Mouse (Mus musculus): ENCODE data around the gene Lxn. TPM values are rescaled to one million over a fixed set of nuclear protein-coding genes. Genes with fewer than 3 reads are reported as not detected.

Gene Lxn
- total RNA-seq (2014; fragmentation: Nextera tagmentation) (44.2 and 59.2 TPM in 2 replicates), total RNA-seq (2017) (84.6 and 92.3 TPM in 2 replicates), polyA plus RNA-seq (2012) (26.1 and 30.6 TPM in 2 replicates)

- ATAC-seq (ENCODE audit: extremely low read depth, insufficient number of reproducible peaks, low FRiP score, poor library complexity, severe bottlenecking) (peak; percentile 82), DNase-seq (ENCODE audit: low spot score) (peak; percentile 76)
- peaks cover 72% of the 10 kb centered on the region for H3K36me3 ChIP-seq (replicated peaks)
- peak within 1 kb of the TSS; percentile 78 for H3K4me3 ChIP-seq (ENCODE audit: low read depth, low read length)
- H3K4me1 ChIP-seq (ENCODE audit: insufficient read depth, low read depth, low read length) = peaks cover 17% of the 10 kb centered on the region
- TF ChIP-seq POLR2AphosphoS5 (IDR thresholded peaks at IDR 0.05; ENCODE audit: insufficient replicate concordance, low read depth, low read length) (no peak), GATA1 (IDR thresholded peaks at IDR 0.05; ENCODE audit: borderline replicate concordance, low read length) (no peak), GATA2 (IDR thresholded peaks at IDR 0.05; ENCODE audit: borderline replicate concordance, low read depth, low read length) (no peak)
- H3K27me3 ChIP-seq (ENCODE audit: insufficient read depth, low read length) = no peaks in the 10 kb centered on the region
- H3K9me3 ChIP-seq (replicated peaks) = no peaks in the 10 kb centered on the region
Observed at GRCm38 (mm10) chr3:67463450-67464372, at the start of gene Lxn. Gene Lxn, minus strand, starts transcription at chr3:67463926.

- no peak for TF ChIP-seq GATA1 (IDR thresholded peaks at IDR 0.05; ENCODE audit: borderline replicate concordance, low read length)
- peak; percentile 60 for TF ChIP-seq CTCF (IDR thresholded peaks at IDR 0.05; ENCODE audit: low read depth, low read length)
- TF ChIP-seq POLR2AphosphoS5 (IDR thresholded peaks at IDR 0.05; ENCODE audit: insufficient replicate concordance, low read depth, low read length) = no peak
- peak; percentile 59; the same call in 1 of the 2 replicates for ATAC-seq (ENCODE audit: extremely low read depth, insufficient number of reproducible peaks, low FRiP score, poor library complexity, severe bottlenecking)
- Histone ChIP-seq H3K9me3 (replicated peaks) (0 out of 2 replicates have a peak, but pooled peaks cover 7% of the 10 kb centered on the region), H3K36me3 (replicated peaks) (no peaks in the 10 kb centered on the region), H3K4me3 (ENCODE audit: low read depth, low read length) (no peak overlapping the region), H3K4me1 (ENCODE audit: insufficient read depth, low read depth, low read length) (no peaks in the 10 kb centered on the region), H3K27me3 (ENCODE audit: insufficient read depth, low read length) (peaks cover 6% of the 10 kb centered on the region)
- DNase-seq (ENCODE audit: low spot score) = peak; percentile 31
Observed at GRCm38 (mm10) chr3:67512807-67513206, 49.1 kb upstream of the Lxn start.

DNA sequence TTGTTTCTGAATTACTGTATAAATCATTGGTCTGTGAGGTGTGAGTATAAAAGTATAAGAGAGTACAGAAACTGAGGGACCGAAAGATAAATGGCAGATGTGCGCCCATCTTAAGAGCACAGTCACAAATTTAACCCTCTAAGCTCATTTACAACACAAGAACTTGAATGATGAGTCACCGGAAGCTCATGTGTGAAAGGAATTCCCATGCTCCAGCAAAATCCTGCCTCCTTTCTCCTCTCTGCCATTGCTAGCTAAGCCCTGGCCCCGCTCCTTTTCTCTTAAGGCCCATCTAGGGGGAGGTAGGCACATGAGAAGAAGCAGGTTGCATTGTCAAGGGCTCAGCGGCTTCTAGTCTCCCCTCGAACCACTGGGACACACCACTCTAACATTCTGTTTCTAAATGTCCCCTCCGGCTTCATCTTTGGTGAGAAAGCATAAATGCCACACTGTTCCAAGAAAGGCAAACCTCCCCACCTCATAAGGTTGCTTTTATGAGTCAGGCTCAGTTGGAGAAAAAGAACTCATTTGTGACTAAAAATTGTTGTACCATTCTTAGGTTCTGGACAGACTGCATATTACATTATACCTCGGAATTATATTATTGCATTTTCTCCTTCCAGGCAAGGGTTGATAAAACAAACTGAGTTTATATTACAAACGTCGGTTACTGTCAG, 44.6 kb upstream of the Lxn start:
- ATAC-seq (ENCODE audit: extremely low read depth, insufficient number of reproducible peaks, low FRiP score, poor library complexity, severe bottlenecking) (no peak), DNase-seq (ENCODE audit: low spot score) (no peak)
- Histone ChIP-seq H3K9me3 (replicated peaks) (no peaks in the 10 kb centered on the region), H3K27me3 (ENCODE audit: insufficient read depth, low read length) (peaks cover 6% of the 10 kb centered on the region), H3K4me1 (ENCODE audit: insufficient read depth, low read depth, low read length) (no peaks in the 10 kb centered on the region), H3K36me3 (replicated peaks) (no peaks in the 10 kb centered on the region), H3K4me3 (ENCODE audit: low read depth, low read length) (no peak overlapping the region)
- TF ChIP-seq POLR2AphosphoS5 (IDR thresholded peaks at IDR 0.05; ENCODE audit: insufficient replicate concordance, low read depth, low read length) (no peak), TAL1 (conservative IDR thresholded peaks at IDR 0.05; ENCODE audit: low read depth, low read length) (no peak)

DNA sequence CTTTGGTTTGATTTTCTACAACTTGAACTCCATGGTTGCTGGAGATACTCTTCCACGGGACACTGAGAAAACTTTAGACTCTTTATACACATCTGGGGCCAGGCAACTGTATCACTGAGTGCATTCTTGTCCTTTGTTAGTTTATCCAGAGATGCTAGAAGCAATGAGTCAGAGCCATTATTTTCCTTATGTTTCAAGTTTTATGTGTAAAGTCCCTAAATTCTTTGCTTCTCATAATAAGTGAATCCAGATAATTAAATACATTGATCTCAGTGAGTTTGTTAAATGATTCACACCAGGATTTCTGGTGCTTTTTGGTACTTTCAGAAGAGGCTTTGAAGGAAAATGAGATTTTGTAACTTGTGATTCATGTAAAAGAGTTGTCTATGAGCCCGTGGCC, 41.6 kb upstream of the Lxn start:
- TF ChIP-seq GATA1 (IDR thresholded peaks at IDR 0.05; ENCODE audit: borderline replicate concordance, low read length) (no peak), TAL1 (conservative IDR thresholded peaks at IDR 0.05; ENCODE audit: low read depth, low read length) (no peak), POLR2AphosphoS5 (IDR thresholded peaks at IDR 0.05; ENCODE audit: insufficient replicate concordance, low read depth, low read length) (no peak), GATA2 (IDR thresholded peaks at IDR 0.05; ENCODE audit: borderline replicate concordance, low read depth, low read length) (no peak), CTCF (IDR thresholded peaks at IDR 0.05; ENCODE audit: low read depth, low read length) (no peak)
- Histone ChIP-seq H3K9me3 (replicated peaks) (no peaks in the 10 kb centered on the region), H3K4me3 (ENCODE audit: low read depth, low read length) (no peak overlapping the region), H3K36me3 (replicated peaks) (no peaks in the 10 kb centered on the region), H3K4me1 (ENCODE audit: insufficient read depth, low read depth, low read length) (no peaks in the 10 kb centered on the region; the same call in 1 of the 2 replicates), H3K27me3 (ENCODE audit: insufficient read depth, low read length) (peaks cover 3% of the 10 kb centered on the region; the same call in 1 of the 2 replicates)
- DNase-seq (ENCODE audit: low spot score) = no peak
- no peak for ATAC-seq (ENCODE audit: extremely low read depth, insufficient number of reproducible peaks, low FRiP score, poor library complexity, severe bottlenecking)

GRCm38 (mm10) chr3:67503878-67504277, 40.2 kb upstream of the Lxn start:
- peaks cover 10% of the 10 kb centered on the region for H3K4me1 ChIP-seq (ENCODE audit: insufficient read depth, low read depth, low read length)
- DNase-seq (ENCODE audit: low spot score) (no peak), ATAC-seq (ENCODE audit: extremely low read depth, insufficient number of reproducible peaks, low FRiP score, poor library complexity, severe bottlenecking) (no peak)
- no peak overlapping the region for H3K4me3 ChIP-seq (ENCODE audit: low read depth, low read length)
- no peaks in the 10 kb centered on the region; the same call in 1 of the 2 replicates for H3K27me3 ChIP-seq (ENCODE audit: insufficient read depth, low read length)
- H3K36me3 ChIP-seq (replicated peaks) = no peaks in the 10 kb centered on the region
- TF ChIP-seq GATA1 (IDR thresholded peaks at IDR 0.05; ENCODE audit: borderline replicate concordance, low read length) = no peak
- TF ChIP-seq TAL1 (conservative IDR thresholded peaks at IDR 0.05; ENCODE audit: low read depth, low read length) = no peak
- TF ChIP-seq POLR2AphosphoS5 (IDR thresholded peaks at IDR 0.05; ENCODE audit: insufficient replicate concordance, low read depth, low read length) = no peak
- TF ChIP-seq GATA2 (IDR thresholded peaks at IDR 0.05; ENCODE audit: borderline replicate concordance, low read depth, low read length) = no peak
- no peak for TF ChIP-seq CTCF (IDR thresholded peaks at IDR 0.05; ENCODE audit: low read depth, low read length)
- no peaks in the 10 kb centered on the region for H3K9me3 ChIP-seq (replicated peaks)

DNA sequence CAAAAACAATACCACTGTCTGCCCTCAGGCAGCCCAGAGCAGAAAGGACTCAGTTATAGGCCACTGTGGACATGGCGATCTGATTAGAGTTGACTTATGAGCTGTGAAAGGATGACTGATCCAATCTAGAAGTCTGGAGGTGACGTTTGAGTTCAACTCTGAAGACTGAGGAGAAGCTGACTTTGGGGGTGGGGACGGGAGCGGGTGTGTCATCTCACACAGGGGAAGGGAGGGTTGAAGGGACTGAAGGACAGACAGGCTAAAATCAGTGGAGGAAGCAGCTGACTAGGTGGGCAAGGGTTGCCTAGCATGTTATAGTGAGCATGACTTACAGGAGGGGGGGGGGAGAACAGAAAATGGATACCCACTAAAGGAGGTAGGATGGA, 35.7 kb upstream of the Lxn start:
- Histone ChIP-seq H3K27me3 (ENCODE audit: insufficient read depth, low read length) (no peaks in the 10 kb centered on the region; the same call in 1 of the 2 replicates), H3K4me1 (ENCODE audit: insufficient read depth, low read depth, low read length) (peaks cover 27% of the 10 kb centered on the region), H3K4me3 (ENCODE audit: low read depth, low read length) (peak overlapping the region; percentile 22; the same call in 1 of the 2 replicates), H3K9me3 (replicated peaks) (peaks cover 3% of the 10 kb centered on the region; the same call in 1 of the 2 replicates), H3K36me3 (replicated peaks) (no peaks in the 10 kb centered on the region)
- DNase-seq (ENCODE audit: low spot score) (peak; percentile 19), ATAC-seq (ENCODE audit: extremely low read depth, insufficient number of reproducible peaks, low FRiP score, poor library complexity, severe bottlenecking) (peak; percentile 50)
- TF ChIP-seq POLR2AphosphoS5 (IDR thresholded peaks at IDR 0.05; ENCODE audit: insufficient replicate concordance, low read depth, low read length) (no peak), CTCF (IDR thresholded peaks at IDR 0.05; ENCODE audit: low read depth, low read length) (no peak), GATA1 (IDR thresholded peaks at IDR 0.05; ENCODE audit: borderline replicate concordance, low read length) (no peak), TAL1 (conservative IDR thresholded peaks at IDR 0.05; ENCODE audit: low read depth, low read length) (no peak), GATA2 (IDR thresholded peaks at IDR 0.05; ENCODE audit: borderline replicate concordance, low read depth, low read length) (no peak)
